Mouse (Mus musculus) thymus, adult 2 months (tissue): Measurements from ENCODE around the gene Ptch2. TPM values are rescaled to one million over a fixed set of nuclear protein-coding genes. Genes with fewer than 3 reads are reported as not detected.

Source experiments
- DNase-seq: peaks from one replicate; pipeline ENCODE4 v3.0.0; 2021
- H3K27ac ChIP-seq: fragments of 200-500 bp; 2 replicates; pipeline ENCODE4 v1.5.1; 2012; ENCODE audit warnings: low read length, control low read depth; ENCODE audit not compliant: control insufficient read depth, insufficient read depth
- H3K27me3 ChIP-seq: fragments of 200-500 bp; 2 replicates; pipeline ENCODE4 v1.6.1; 2012; ENCODE audit warnings: mild to moderate bottlenecking, low read length, moderate library complexity, mixed read lengths; ENCODE audit not compliant: control insufficient read depth, insufficient read depth
- H3K36me3 ChIP-seq: fragments of 200-500 bp; 2 replicates; pipeline ENCODE4 v1.6.1; 2012; ENCODE audit warnings: mild to moderate bottlenecking, low read length, moderate library complexity; ENCODE audit not compliant: control insufficient read depth, insufficient read depth
- H3K4me1 ChIP-seq: fragments of 200-500 bp; replicated peaks from 2 replicates; pipeline ENCODE4 v1.6.1; 2012; ENCODE audit warnings: low read length; ENCODE audit not compliant: control insufficient read depth, insufficient read depth
- H3K4me3 ChIP-seq: fragments of 200-500 bp; 2 replicates; pipeline ENCODE4 v1.5.1; 2012; ENCODE audit warnings: mild to moderate bottlenecking, low read length, control low read depth, moderate library complexity; ENCODE audit not compliant: control insufficient read depth, insufficient read depth
- CTCF ChIP-seq: fragments of 200-500 bp; IDR thresholded peaks from 2 replicates; pipeline ENCODE4 v1.5.1; 2012; ENCODE audit warnings: mild to moderate bottlenecking, control low read depth, low read length, moderate library complexity, borderline replicate concordance; ENCODE audit not compliant: control insufficient read depth, poor library complexity, insufficient read depth; ENCODE audit errors: extremely low read depth
- POLR2A ChIP-seq: fragments of 200-500 bp; IDR thresholded peaks from 2 replicates; pipeline ENCODE4 v1.6.1; 2012; ENCODE audit warnings: mild to moderate bottlenecking, low read length, control low read depth, moderate library complexity; ENCODE audit not compliant: control insufficient read depth, poor library complexity, insufficient read depth; ENCODE audit errors: extremely low read depth
- WGBS: fragments of 180-500 bp; shearing (Covaris S2); methylation state at CpG from one replicate; pipeline ENCODE4 v1.1.7; 2018; 5-methylcytosine and 5-hydroxymethylcytosine counted together
- polyA plus RNA-seq: library from polyadenylated mRNA; depleted of rRNA; stranded (reverse); fragments of >200 nt; gene quantifications from 2 replicates; pipeline ENCODE4 v1.2.3, GENCODE M21; 2012

Ptch2 gene
- polyA plus RNA-seq, 1 experiment, result 0.92 TPM

- Histone ChIP-seq H3K36me3 (no peaks in the 10 kb centered on the region), H3K27me3 (no peaks in the 10 kb centered on the region; the same call in 1 of the 2 replicates), H3K4me3 (no peak overlapping the region), H3K4me1 (peaks cover 19% of the 10 kb centered on the region), H3K27ac (no peak overlapping the region)
- TF ChIP-seq CTCF (no peak), POLR2A (no peak)
- no peak for DNase-seq
- 90% methylated on average over 2 of the region's 2 CpGs for WGBS
Measured at GRCm38 (mm10) chr4:117098764-117099036, 2.8 kb downstream of the Ptch2 start.

GRCm38 (mm10) chr4:117100036-117100435, 4.2 kb downstream of the Ptch2 start:
- Histone ChIP-seq H3K27me3 (no peaks in the 10 kb centered on the region; the same call in 1 of the 2 replicates), H3K4me3 (no peak overlapping the region), H3K36me3 (no peaks in the 10 kb centered on the region), H3K4me1 (peaks cover 19% of the 10 kb centered on the region), H3K27ac (no peak overlapping the region)
- DNase-seq, result no peak
- TF ChIP-seq POLR2A (no peak), CTCF (no peak)
- WGBS, result 11% methylated on average over 4 of the region's 4 CpGs

GRCm38 (mm10) chr4:117101218-117101617, 5.3 kb downstream of the Ptch2 start:
- Histone ChIP-seq H3K36me3 (no peaks in the 10 kb centered on the region), H3K4me1 (peaks cover 11% of the 10 kb centered on the region), H3K27ac (no peak overlapping the region), H3K4me3 (no peak overlapping the region), H3K27me3 (no peaks in the 10 kb centered on the region; the same call in 1 of the 2 replicates)
- 69% methylated on average over 7 of the region's 7 CpGs for WGBS
- no peak for TF ChIP-seq CTCF
- no peak for TF ChIP-seq POLR2A
- peak; percentile 22 for DNase-seq

GRCm38 (mm10) chr4:117104672-117105071, 8.8 kb downstream of the Ptch2 start:
- no peaks in the 10 kb centered on the region for H3K27me3 ChIP-seq
- 66% methylated on average over 10 of the region's 10 CpGs for WGBS
- DNase-seq, result no peak

GRCm38 (mm10) chr4:117105127-117105526, 9.3 kb downstream of the Ptch2 start:
- WGBS, result 78% methylated on average over 10 of the region's 10 CpGs
- H3K36me3 ChIP-seq, result no peaks in the 10 kb centered on the region
- no peaks in the 10 kb centered on the region for H3K27me3 ChIP-seq
- H3K27ac ChIP-seq, result no peak overlapping the region
- no peak for TF ChIP-seq CTCF
- TF ChIP-seq POLR2A, result no peak
- peaks cover 6% of the 10 kb centered on the region for H3K4me1 ChIP-seq
- no peak for DNase-seq
- no peak overlapping the region for H3K4me3 ChIP-seq

More at GRCm38 (mm10) chr4:117104672-117105071, 8.8 kb downstream of the Ptch2 start:
- Histone ChIP-seq H3K4me3 (no peak overlapping the region), H3K4me1 (peaks cover 7% of the 10 kb centered on the region), H3K36me3 (no peaks in the 10 kb centered on the region), H3K27ac (no peak overlapping the region)
- TF ChIP-seq CTCF (no peak), POLR2A (no peak)

GRCm38 (mm10) chr4:117107813-117108523, 12.1 kb downstream of the Ptch2 start:
- Histone ChIP-seq H3K27me3 (no peaks in the 10 kb centered on the region), H3K4me1 (peaks cover 5% of the 10 kb centered on the region; the same call in 1 of the 2 replicates), H3K4me3 (no peak overlapping the region), H3K36me3 (no peaks in the 10 kb centered on the region), H3K27ac (no peak overlapping the region)
- 95% methylated on average over 18 of the region's 18 CpGs for WGBS
- TF ChIP-seq CTCF (no peak), POLR2A (no peak)
- no peak for DNase-seq

GRCm38 (mm10) chr4:117108524-117108849, 12.6 kb downstream of the Ptch2 start:
- TF ChIP-seq CTCF, result no peak
- no peak for TF ChIP-seq POLR2A
- Histone ChIP-seq H3K27me3 (no peaks in the 10 kb centered on the region), H3K4me1 (peaks cover 5% of the 10 kb centered on the region; the same call in 1 of the 2 replicates), H3K4me3 (no peak overlapping the region), H3K36me3 (no peaks in the 10 kb centered on the region), H3K27ac (no peak overlapping the region)
- no peak for DNase-seq
- WGBS, result 96% methylated on average over 6 of the region's 6 CpGs
